Mouse (Mus musculus) forebrain, postnatal 0 days (tissue): ENCODE measurements at regions not wholly inside any gene's neighbourhood (a gene's known extent, or its start where the extent isn't known, plus 50 kb on each side); places are given as distances from the start of the nearest gene placed in this dataset.

Experiments
- ATAC-seq: fragments of 200-750 bp; cut with Nextera tagmentation; 2 replicates; pipeline ENCODE4 v1.8.0; 2017; ENCODE audit warnings: mild to moderate bottlenecking, moderate library complexity
- DNase-seq: peaks from one replicate; pipeline ENCODE4 v3.0.0-alpha.2; 2015
- H3K27ac ChIP-seq: fragments of 300-500 bp; sonication (generic); 2 replicates; pipeline ENCODE4 v1.5.1; 2014; ENCODE audit warnings: low read depth, mild to moderate bottlenecking, antibody characterized with exemption, low read length, moderate library complexity, mixed read lengths
- H3K27me3 ChIP-seq: fragments of 300-500 bp; sonication (generic); 2 replicates; pipeline ENCODE4 v1.6.1; 2014; ENCODE audit warnings: mild to moderate bottlenecking, low read length, mixed read lengths; ENCODE audit not compliant: insufficient read depth
- H3K36me3 ChIP-seq: fragments of 300-500 bp; sonication (generic); 2 replicates; pipeline ENCODE4 v1.6.1; 2014; ENCODE audit warnings: mild to moderate bottlenecking, moderate library complexity; ENCODE audit not compliant: insufficient read depth
- H3K4me1 ChIP-seq: fragments of 300-500 bp; sonication (generic); 2 replicates; pipeline ENCODE4 v1.6.1; 2014; ENCODE audit warnings: antibody characterized with exemption; ENCODE audit not compliant: insufficient read depth
- H3K4me2 ChIP-seq: fragments of 300-500 bp; sonication (generic); 2 replicates; pipeline ENCODE4 v1.6.1; 2014; ENCODE audit warnings: low read depth, mild to moderate bottlenecking, moderate library complexity
- H3K4me3 ChIP-seq: fragments of 300-500 bp; sonication (generic); 2 replicates; pipeline ENCODE4 v1.5.1; 2014; ENCODE audit warnings: low read depth, low read length, mixed read lengths
- H3K9ac ChIP-seq: fragments of 300-500 bp; sonication (generic); 2 replicates; pipeline ENCODE4 v1.6.1; 2014; ENCODE audit warnings: mild to moderate bottlenecking
- H3K9me3 ChIP-seq: fragments of 300-500 bp; sonication (generic); 2 replicates; pipeline ENCODE4 v1.6.1; 2016; ENCODE audit warnings: low read length
- CTCF ChIP-seq: sonication (generic); IDR thresholded peaks from 2 replicates; pipeline ENCODE4 v1.5.1; 2016; ENCODE audit warnings: antibody characterized with exemption, control low read depth, low read depth
- WGBS: fragments of 180-500 bp; shearing (Covaris S2); extraction: QIAGEN DNeasy Blood & Tissue Kit; methylation state at CpG from one replicate; pipeline ENCODE4 v1.1.7; 2014; 5-methylcytosine and 5-hydroxymethylcytosine counted together

DNA sequence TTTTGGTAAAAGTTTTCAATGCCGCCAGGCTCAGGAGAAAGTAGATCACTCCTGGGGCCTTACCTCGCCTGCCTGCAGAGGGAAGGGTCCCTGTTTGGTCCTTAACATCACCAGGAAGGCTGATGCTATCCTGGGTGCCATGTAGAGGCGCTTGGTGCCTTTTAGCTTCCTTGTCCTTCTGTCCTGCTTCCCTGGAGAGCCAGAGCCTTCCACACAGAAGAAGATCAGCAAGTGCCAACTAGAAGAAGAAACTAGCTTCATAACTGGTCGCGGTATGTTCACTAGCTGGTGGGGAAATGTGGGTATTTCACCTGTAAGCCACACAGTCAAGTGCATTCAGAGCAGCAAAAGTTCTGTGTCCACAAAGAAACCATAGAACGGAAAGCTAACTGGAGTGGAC is 103.4 kb downstream of the Bms1 start:
- TF ChIP-seq CTCF = no peak
- no peaks in the 10 kb centered on the region for H3K27me3 ChIP-seq
- no peak overlapping the region for H3K27ac ChIP-seq
- no peak overlapping the region for H3K9ac ChIP-seq
- 90% methylated on average over 6 of the region's 6 CpGs for WGBS
- no peaks in the 10 kb centered on the region for H3K36me3 ChIP-seq
- DNase-seq (no peak), ATAC-seq (no peak)
- no peaks in the 10 kb centered on the region for H3K9me3 ChIP-seq
- no peak overlapping the region for H3K4me2 ChIP-seq
- H3K4me1 ChIP-seq = no peaks in the 10 kb centered on the region
- no peak overlapping the region for H3K4me3 ChIP-seq

GRCm38 (mm10) chr6:118314941-118315687 is 104.2 kb downstream of the Bms1 start:
- Histone ChIP-seq H3K4me1 (no peaks in the 10 kb centered on the region), H3K9me3 (no peaks in the 10 kb centered on the region), H3K4me2 (no peak overlapping the region), H3K9ac (no peak overlapping the region), H3K27me3 (no peaks in the 10 kb centered on the region), H3K4me3 (no peak overlapping the region), H3K36me3 (no peaks in the 10 kb centered on the region), H3K27ac (no peak overlapping the region)
- DNase-seq (no peak), ATAC-seq (no peak)
- WGBS = 42% methylated on average over 13 of the region's 13 CpGs
- no peak for TF ChIP-seq CTCF

DNA sequence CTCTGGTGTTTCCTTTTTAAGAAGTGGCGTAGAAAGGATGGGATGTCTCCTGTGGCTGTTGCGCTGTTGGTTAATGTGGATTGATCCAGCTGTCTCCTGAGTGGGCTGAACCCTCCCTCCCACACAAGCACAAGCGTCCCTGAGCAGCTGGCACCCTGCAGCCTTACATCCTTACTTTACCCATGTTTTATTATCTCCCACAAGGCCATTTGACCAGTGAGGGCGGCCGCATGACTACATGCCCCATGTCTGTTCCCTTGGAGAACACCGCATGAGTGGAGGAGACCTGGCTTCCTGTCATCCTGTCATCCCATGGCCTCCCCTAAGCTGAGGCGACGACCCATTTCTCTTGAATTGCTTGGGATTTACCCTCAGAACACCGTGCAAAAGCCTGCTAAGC is 108.2 kb downstream of the Bms1 start:
- ATAC-seq (no peak), DNase-seq (no peak)
- whole genome bisulfite sequencing = 85% methylated on average over 9 of the region's 9 CpGs
- TF ChIP-seq CTCF = no peak
- H3K27ac ChIP-seq = no peak overlapping the region
- no peaks in the 10 kb centered on the region for H3K36me3 ChIP-seq
- H3K4me1 ChIP-seq = no peaks in the 10 kb centered on the region
- H3K4me3 ChIP-seq = no peak overlapping the region
- no peaks in the 10 kb centered on the region for H3K27me3 ChIP-seq
- H3K9me3 ChIP-seq = no peaks in the 10 kb centered on the region
- H3K4me2 ChIP-seq = no peak overlapping the region
- H3K9ac ChIP-seq = no peak overlapping the region

DNA sequence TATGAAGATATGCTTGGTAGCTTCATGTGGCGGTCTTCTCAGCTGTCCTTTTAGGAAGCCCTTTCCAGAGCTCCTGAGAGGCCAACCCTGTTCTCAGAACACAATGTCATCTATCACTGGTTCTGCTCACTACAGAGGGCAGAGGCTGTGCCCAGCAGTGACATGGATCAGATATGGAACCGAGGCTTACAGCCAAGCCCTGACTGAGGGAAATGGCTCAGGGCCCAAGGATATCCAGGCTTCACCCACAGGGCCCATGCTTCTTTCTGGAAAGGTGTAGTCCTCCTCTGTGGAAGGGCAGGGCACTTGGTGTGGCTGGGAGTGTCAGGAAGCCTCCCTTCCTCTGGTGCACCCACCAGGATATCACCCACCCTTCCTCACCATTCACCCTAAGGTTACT is 109.4 kb downstream of the Bms1 start:
- H3K36me3 ChIP-seq = no peaks in the 10 kb centered on the region
- ATAC-seq (no peak), DNase-seq (no peak)
- H3K9ac ChIP-seq = no peak overlapping the region
- H3K4me3 ChIP-seq = no peak overlapping the region
- no peaks in the 10 kb centered on the region for H3K9me3 ChIP-seq
- H3K4me1 ChIP-seq = no peaks in the 10 kb centered on the region
- no peak overlapping the region for H3K27ac ChIP-seq
- WGBS = 79% methylated on average over 2 of the region's 2 CpGs
- H3K4me2 ChIP-seq = no peak overlapping the region
- no peaks in the 10 kb centered on the region for H3K27me3 ChIP-seq
- TF ChIP-seq CTCF = no peak

GRCm38 (mm10) chr6:118308586-118308985 is 110.7 kb downstream of the Bms1 start:
- H3K27ac ChIP-seq = no peak overlapping the region
- H3K4me2 ChIP-seq = no peak overlapping the region
- DNase-seq = no peak
- no peak overlapping the region for H3K9ac ChIP-seq
- no peaks in the 10 kb centered on the region for H3K9me3 ChIP-seq
- no peaks in the 10 kb centered on the region for H3K36me3 ChIP-seq
- H3K27me3 ChIP-seq = no peaks in the 10 kb centered on the region
- no peaks in the 10 kb centered on the region for H3K4me1 ChIP-seq
- 73% methylated on average over 3 of the region's 3 CpGs for WGBS
- H3K4me3 ChIP-seq = no peak overlapping the region
- ATAC-seq = no peak
- no peak for TF ChIP-seq CTCF

GRCm38 (mm10) chr6:118307481-118307880 is 110.0 kb upstream of the Ret start:
- WGBS = 50% methylated on average over 4 of the region's 4 CpGs
- no peak overlapping the region for H3K9ac ChIP-seq
- H3K9me3 ChIP-seq = no peaks in the 10 kb centered on the region
- no peaks in the 10 kb centered on the region for H3K4me1 ChIP-seq
- no peak overlapping the region for H3K4me3 ChIP-seq
- no peak for TF ChIP-seq CTCF
- H3K4me2 ChIP-seq = no peak overlapping the region
- ATAC-seq = no peak
- DNase-seq = no peak
- H3K27ac ChIP-seq = no peak overlapping the region
- no peaks in the 10 kb centered on the region for H3K27me3 ChIP-seq
- no peaks in the 10 kb centered on the region for H3K36me3 ChIP-seq

- Histone ChIP-seq H3K27me3 (no peaks in the 10 kb centered on the region), H3K4me1 (0 out of 2 replicates have a peak, but pooled peaks cover 6% of the 10 kb centered on the region), H3K36me3 (no peaks in the 10 kb centered on the region), H3K9ac (no peak overlapping the region), H3K4me3 (no peak overlapping the region), H3K9me3 (no peaks in the 10 kb centered on the region), H3K4me2 (no peak overlapping the region), H3K27ac (no peak overlapping the region)
- ATAC-seq (no peak), DNase-seq (no peak)
- TF ChIP-seq CTCF = no peak
- 88% methylated on average over 3 of the region's 3 CpGs for WGBS
These were observed 107.7 kb upstream of the Ret start for GRCm38 (mm10) chr6:118305209-118305608.
